Mouse (Mus musculus): ENCODE measurements around the gene Foxb1.

Gene Foxb1

DNA sequence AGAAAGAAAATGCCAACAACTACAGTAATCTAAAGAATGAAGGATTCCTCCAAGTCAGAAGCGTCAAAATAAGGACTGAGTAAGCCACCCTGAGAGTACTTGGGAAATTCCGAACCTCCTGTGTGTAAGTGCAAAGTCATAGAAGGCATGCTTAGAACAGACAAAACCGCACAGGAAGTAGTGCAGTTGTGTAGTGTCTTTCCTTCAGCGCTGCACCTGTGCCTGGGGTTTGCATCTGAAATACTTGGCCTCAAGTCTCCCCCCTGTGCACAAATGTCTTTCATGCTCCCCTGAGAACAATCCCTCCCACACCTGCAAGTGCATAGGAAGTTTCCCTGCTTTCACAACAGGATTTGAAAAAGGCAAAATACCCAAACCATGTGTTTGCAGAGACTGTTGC lies 3.5 kb downstream of the Foxb1 start:
- no peak for DNase-seq (ENCODE audit: low read depth, low spot score)

DNA sequence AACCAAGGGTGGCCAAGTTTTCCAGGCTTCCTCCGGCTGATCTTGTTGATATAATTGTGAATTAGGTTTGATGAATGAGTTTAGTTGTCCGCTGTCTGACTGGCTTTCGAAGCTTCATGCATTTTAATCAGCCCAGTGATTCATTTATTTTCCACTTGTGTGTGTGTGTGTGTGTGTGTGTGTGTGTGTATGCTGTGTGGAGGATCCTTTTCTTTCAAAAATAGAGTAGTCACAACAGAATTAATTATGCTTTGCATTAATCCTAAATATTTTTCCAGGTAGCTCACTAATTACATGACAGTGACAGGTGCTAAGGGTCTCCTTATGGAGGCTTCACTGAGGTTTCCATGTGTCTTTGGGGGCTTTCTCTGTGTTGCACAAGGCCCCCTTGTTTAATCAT lies 4.3 kb downstream of the Foxb1 start:
- no peak for DNase-seq (ENCODE audit: low read depth, low spot score)

DNA sequence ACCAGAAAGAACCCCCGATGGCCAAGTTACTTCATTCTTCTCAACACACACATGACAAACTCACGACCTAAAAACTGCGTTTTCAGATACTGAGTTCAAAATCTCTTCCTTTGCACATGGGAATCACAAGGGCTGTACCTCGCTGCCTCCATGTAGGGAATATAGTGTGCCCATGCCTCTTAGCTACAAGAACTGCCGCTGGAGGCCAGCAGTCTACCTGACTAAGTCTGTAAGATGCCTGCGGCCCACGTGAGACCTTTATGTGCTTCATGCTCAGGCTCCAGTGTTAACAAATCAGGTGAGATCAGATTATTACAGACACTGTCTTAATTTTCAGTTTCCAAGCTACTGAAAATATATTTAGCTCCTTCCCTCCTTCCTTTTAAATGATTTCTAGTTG lies 4.7 kb downstream of the Foxb1 start:
- DNase-seq (ENCODE audit: low read depth, low spot score): no peak

DNA sequence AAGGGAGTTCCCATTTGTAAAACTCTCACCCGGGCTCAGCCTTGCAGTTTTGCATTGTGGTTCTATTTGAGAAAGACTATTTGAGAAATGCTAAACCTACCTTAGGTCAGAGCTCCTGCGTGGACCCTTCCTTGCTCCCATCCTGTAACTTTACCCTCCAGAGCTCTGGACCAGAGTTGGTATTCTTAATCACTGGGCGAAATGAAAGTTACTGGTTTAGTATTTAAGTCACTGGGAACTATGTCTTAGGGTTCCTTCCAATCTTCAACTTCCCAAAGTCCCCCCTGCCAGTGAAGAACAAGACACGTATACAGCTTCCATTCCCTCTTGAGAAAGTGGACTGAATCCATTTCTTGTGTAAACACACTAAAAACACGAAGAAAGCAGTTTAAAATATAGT lies 5.6 kb downstream of the Foxb1 start:
- no peak for DNase-seq (ENCODE audit: low read depth, low spot score)

DNA sequence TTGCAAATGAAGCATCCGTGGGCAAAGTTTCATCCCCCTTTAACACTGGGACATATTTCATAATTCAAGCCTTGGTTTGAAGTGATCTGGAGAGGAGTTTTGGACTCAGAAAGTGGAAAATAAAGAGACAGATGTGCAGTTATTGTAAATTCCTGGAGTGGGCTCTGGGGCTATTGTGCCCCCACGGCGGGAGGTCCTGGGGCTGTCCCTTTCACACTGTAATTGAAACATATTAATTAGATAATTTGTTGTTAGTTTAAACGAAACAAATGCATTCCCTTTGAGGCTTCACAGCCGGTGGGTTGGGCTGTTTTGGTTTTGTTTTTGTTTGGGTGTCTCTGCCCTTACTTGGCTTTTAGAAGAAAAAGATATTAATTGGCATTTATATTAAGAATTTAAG lies 6.0 kb downstream of the Foxb1 start:
- no peak for DNase-seq (ENCODE audit: low read depth, low spot score)

DNA sequence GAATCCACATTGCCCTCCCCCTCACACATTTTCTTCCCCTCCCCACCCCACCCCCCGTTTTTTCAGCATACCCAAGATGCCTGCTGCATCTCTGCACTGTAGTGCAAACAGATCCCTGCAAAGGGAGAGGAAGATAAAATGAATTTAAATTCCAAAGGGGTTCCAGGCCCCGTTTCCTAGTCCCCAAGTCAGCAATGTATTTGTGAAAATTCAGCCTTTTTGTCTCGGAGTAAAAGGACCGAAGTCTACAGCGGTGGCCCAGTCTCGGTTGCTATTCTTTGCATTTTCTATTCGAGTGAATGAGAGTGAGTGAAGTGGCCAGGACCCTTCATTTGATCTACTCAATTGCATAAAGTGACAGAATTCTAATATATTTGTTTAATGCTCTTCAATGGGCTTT lies 6.4 kb downstream of the Foxb1 start:
- no peak for DNase-seq (ENCODE audit: low read depth, low spot score)

DNA sequence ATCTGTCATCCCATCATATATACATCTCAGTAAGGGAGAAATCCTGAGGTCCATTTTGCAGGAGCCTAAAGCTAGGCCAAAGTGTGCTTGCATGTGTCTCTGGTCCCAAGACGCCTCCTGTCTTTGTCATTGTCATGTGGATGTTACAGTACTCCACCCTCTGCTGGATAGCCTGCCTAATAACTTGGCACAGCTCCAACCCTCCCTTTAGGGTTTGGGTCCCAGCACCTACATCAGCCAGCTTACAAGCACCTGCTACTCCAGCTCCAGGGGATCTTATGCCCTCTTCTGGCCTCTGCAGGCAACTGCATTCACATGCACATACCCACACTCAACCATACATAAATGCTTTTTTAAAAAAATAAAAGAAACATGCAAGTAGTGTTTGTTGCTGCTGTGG lies 12.8 kb downstream of the Foxb1 start:
- peak; percentile 60 for DNase-seq (ENCODE audit: low read depth, low spot score)

DNA sequence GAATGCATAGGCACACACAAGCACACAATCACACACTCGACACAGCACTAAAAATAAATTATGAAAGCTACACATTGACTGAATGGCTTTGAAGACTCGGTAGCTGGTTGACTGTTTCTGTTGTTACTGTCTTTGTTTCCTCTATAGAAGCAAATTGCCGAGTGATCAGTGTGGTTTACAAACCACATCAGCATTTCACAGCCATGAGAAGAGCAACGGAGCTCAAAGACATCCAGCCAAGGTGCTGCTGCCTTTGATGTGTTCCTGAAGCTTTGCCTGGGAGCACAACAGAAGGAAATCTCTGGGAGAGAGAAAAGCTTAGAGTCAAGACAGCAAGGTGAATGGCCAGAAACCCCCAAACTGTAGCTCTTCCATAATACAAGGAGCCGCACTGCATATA lies 32.0 kb downstream of the Foxb1 start:
- no peak for DNase-seq (ENCODE audit: low read depth, low spot score)

DNA sequence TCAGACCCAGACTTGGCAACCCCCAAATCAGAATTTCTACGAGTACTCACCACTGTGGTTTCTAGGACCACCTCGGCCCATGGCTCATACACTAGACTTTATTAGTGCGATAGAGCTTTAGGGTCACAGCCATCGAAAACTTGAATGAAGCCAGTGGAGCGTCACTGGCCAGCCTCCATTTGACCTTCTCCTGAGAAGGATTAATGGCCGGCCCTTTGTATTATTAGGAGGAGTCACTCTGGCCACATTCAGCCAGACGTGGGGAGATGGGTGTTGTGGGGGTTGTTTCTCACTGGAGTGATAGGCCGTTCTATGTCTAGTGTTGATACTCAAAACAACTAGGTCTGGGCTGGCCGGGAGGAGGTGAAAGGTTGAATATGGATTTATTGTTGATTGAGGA lies 42.3 kb downstream of the Foxb1 start:
- no peak for DNase-seq (ENCODE audit: low read depth, low spot score)

DNA sequence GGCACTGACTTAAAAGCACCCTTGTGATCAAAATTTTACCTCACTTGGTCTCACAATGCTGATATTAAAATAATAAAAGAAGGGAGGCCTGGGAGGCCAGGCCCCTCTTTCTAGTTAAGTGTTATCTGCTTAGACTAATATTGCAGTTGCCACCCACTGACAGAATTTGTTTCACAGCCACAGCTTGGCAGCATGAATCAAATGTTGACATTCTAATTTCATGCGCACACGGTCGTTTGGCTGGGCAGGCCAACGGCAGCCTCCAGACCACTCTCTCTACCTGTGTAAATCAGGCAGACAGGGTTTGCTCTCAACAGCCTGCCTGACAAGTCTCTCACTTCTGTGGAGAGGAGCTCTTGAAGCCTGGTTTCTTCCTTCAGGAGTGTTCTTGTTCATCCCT lies 44.4 kb downstream of the Foxb1 start:
- no peak for DNase-seq (ENCODE audit: low read depth, low spot score)

DNA sequence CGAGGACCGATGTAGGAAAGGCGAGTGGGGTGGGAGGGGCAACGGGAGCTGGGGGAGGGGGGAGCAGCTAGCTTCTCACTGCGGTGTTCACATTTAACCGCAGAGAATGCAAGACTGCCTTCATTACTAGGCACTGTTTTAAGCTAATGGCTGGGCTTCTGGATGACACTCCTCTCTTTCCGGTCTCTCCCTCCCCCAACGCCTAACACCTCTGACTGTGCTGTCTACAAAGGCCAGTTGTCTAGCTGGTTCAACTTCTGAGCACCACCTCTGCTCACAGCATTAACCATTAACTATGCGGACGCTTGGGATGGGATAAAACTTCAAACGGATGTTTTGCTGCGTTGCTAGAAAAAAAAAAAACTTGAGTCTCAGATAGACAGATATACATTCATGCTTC lies 45.3 kb downstream of the Foxb1 start:
- DNase-seq (ENCODE audit: low read depth, low spot score): peak; percentile 48

DNA sequence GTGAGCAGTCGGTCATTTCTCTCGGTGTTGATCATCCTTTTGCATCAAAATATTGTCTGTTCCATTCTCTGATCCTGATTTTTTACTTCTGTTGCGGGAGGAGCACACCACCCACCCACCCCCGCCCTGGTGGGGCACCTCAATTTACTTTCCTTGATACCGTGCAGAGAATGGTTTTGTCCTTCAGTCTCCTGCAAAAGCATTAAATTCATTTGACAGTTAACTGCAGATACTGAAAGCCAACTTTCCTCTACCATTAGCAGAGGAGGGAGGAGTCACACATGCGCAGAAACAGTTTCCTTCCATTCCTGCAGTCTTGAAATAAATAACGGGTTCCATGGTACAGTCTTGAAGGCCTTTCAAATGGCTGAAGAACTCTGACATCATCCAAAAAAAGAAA lies 46.4 kb downstream of the Foxb1 start:
- peak; percentile 8 for DNase-seq (ENCODE audit: low read depth, low spot score)

DNA sequence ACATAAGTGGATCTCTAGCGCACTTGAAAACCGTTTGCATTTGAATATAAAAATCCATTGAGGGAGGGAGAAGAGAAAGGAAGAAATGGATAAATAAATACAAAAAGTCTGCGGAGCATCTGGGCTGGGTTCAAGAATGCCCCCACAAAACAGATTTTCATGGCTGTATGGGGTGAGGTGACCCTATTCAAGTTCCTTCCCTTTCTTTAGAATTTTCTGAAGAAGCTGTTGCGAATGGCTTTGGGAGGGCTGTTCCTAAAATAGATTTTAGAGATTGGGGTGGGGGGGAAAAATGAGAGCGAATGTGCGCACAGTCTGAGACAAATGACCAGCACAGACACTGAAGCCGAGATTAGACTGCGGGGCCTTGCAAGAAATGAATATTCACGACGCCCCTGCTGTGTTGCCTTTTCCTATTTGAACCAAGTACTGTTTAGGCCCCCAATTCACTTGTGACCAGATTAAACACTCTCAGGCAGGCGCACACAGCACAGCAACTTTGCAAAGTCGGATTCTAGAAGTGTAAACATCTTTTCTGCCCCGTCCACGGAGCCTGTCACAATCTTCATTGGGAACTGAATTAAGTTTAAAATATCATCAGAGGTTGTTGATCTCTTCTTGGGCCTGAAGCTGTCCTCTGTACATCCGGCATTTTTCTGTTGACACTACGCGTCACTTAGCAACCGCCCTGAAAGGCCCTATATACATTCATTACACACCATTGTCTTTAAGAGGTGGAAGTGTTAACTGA lies 47.0 kb downstream of the Foxb1 start:
- DNase-seq (ENCODE audit: low read depth, low spot score): peak; percentile 61

DNA sequence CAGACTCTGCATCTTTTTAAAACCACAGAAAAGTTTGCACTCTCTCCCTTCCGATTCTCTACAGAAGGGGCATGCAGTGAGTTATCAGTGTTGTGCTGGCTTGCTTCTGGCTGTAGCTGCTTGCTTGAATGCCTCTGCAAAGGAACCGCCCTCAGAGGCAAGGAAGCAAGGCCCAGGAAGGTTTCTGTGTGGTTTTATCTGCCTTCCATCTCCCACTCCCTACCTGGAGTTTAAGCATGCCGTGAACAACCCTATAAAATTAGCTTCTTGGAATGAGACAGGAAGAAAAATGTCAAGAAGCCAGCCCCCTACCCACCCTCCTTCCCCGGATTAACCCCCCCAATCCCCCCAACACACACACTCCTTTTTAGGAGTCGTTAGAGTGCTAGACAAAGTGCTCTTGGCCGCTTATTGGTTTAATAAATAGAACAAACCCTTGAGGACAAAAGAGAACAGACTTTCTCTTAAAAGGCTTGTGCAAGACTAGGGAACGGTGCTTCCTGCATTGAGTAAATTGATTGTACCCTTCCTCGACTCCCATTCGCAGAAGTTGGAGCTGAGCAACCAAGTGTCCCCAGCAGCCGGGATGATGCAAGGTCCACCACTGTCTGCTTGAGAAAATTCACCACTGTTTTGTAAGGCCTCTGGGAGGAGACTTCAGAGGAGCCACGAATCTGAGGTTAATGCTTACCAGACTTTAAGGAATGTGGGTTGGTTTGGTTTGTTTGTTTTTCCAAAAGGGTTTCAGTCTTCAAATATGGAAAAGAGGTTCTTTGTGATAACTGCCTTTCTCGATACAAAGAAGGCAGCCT lies 47.8 kb downstream of the Foxb1 start:
- peak; percentile 3 for DNase-seq (ENCODE audit: low read depth, low spot score)

Measured in R1 (cell line).